Mouse (Mus musculus): ENCODE data around the gene Rcsd1.

The Rcsd1 gene

DNA sequence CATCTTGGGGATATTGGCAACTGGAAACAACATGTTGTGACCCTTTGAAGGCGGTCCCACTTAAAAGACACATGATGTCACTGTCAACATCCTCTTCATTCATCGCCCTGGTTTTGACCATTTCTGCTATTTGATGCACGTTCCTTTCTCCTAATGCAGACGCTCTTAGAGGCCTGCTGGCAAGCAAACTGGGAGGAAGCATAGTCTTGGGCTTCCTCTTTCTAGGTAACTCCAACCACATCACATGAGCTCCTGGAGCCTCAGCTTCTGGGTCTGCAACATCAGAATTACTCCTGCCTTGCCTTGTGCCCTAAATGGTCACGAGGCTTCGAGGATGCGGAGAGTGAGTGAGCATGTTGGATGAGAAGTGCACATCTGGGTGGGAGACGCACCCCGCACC lies 34.4 kb downstream of the Rcsd1 start:
- in situ Hi-C loops (cut with MboI; ENCODE audit: unreplicated experiment in 2 of 2), result no loop called here

DNA sequence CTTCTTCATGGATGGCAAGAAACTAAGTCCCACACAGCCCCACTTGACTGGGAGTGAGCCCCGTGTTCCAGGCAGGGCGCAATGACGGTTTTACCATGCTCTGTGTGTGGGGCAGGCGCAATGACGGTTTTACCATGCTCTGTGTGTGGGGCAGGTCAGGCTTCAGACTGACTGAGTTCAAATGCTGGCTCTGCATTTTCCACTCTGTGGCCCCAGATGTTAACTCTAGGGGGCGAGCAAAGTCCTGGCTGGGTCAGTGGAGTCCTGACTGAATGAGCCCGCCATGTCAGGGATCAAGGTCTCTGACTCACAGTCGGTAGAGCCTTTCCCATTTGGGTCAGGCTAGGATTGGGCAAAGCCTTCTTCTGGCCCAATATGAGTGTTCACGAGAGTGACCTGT lies 37.2 kb downstream of the Rcsd1 start:
- in situ Hi-C loops (cut with MboI; ENCODE audit: unreplicated experiment in 2 of 2), result no loop called here

DNA sequence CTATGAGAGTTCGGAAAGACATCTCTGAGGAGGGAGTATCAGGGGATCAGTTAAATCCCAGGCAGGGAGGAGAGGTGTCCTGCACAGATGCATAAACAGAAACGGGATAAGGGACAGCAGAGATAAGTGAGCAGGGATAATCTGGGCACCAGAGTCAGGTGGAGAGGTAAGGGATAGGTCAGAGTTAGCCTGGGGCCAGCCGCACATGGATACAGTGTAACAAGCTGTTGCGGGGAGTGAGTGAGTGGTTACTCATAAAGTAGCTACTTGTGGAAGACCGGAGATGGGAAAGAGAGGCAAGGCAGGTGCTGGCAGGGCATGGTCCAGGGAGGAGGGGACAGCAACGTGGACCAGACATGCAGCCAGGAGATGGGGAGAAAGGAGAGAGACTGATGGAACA lies 39.5 kb downstream of the Rcsd1 start:
- in situ Hi-C loops (cut with MboI; ENCODE audit: unreplicated experiment in 2 of 2), result no loop called here

DNA sequence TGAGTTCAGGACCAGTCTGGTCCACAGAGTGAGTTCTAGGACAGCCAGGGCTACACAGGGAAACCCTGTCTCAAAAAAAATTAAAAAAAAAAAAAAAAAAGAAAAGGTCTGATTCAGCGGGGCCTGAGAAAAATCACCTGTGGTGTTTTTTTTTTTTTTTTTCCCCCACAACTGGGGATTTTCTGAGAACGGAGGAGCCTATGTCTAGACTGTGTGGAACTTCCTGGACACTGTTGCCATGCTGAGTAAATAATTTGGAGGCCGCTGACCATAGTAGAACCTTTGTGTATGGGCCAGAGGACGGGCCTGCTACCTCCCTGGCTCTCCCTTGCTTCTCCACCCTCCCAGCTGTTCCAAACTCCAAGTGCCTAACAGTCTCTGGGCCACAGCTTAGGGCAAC lies 40.7 kb downstream of the Rcsd1 start:
- in situ Hi-C loops (cut with MboI; ENCODE audit: unreplicated experiment in 2 of 2), result loop anchor here in 1 of 2 experiments (10.0 kb wide), 1 partner anchor 486 kb away; no protein-coding TSS in a partner anchor

DNA sequence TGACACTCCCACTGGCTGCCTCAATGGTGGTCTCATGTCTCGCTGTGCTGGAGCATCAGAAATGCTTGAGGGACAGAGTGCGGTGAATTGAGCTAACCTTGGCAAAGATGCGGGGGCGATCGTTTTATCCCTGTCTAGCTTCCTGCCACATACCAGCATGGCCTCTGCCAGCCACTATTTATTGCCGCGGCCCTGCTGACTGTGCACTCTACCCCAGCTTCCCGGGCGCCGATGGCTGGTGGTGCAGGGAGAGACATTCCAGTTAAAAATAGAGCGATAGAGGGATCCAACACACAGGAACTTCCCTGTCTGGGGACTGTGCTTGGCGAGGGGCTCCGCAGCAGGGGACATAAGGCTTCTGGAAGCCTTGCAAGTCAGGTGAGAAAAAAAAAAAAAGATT lies 42.2 kb downstream of the Rcsd1 start:
- in situ Hi-C loops (cut with MboI; ENCODE audit: unreplicated experiment in 2 of 2), result loop anchor here in 1 of 2 experiments (10.0 kb wide), 1 partner anchor 487 kb away; no protein-coding TSS in a partner anchor

DNA sequence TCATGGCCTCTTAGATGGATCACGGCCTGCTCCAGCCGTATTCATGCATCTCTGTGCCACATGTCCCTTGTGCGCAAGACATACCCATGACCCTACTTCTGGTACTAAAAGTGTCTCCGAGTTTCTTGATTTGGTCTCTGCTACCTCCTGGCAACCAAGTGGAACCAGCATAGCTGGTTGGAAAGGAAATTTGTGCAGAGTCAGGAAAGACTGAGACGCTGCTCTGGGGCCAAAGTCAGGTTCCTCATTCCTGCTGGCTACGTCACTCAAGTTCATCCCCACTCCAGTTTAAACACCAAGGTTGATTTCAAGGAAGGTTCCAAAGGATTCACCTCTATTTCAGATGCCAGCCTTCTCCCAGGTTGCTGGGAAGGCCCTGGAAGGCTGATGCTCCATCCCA lies 42.6 kb downstream of the Rcsd1 start:
- in situ Hi-C loops (cut with MboI; ENCODE audit: unreplicated experiment in 2 of 2), result loop anchor here in 1 of 2 experiments (10.0 kb wide), 1 partner anchor 488 kb away; no protein-coding TSS in a partner anchor

DNA sequence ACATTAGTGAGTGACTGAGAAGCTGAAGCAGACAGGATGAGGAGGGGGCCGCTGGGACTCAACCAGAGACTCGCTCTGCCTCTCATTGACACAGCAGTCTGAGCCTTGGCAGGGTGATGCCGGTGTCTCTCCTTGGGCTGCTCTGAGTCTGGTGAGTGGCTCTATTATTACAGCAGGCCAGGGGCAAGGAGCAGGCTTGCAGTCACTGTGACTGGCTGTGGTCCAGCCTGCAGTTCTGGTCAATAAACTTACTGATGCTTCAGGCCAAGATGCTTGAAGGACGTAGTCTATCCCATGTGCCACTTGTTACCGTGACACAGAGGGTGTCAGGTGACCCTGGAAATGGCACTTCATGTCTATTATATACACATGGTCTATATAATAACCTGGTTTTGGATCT lies 43.8 kb downstream of the Rcsd1 start:
- in situ Hi-C loops (cut with MboI; ENCODE audit: unreplicated experiment in 2 of 2), result loop anchor here in 1 of 2 experiments (10.0 kb wide), 1 partner anchor 489 kb away; no protein-coding TSS in a partner anchor

DNA sequence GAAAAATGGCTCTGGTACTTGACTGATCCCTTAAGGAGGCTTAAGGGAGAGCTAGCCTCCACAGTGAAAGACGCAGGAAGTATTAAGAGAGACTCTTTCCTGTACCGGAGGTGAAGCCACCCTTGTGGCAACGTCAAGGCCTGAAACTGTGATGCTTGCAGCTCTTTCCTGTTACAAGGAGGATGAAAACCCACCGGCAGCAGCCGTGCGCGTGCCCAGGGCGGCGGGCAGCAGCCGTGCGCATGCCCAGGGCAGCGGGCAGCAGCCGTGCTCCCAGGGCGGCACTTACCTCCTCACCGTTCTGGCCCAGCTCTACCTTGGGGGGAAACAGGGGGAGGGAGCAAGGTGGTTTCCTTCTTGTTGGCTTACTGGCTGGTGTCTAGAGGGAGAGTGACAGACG lies 46.3 kb downstream of the Rcsd1 start:
- in situ Hi-C loops (cut with MboI; ENCODE audit: unreplicated experiment in 2 of 2), result loop anchor here (5.0 to 10.0 kb wide), 2 partner anchors 74 to 492 kb away; no protein-coding TSS in a partner anchor

DNA sequence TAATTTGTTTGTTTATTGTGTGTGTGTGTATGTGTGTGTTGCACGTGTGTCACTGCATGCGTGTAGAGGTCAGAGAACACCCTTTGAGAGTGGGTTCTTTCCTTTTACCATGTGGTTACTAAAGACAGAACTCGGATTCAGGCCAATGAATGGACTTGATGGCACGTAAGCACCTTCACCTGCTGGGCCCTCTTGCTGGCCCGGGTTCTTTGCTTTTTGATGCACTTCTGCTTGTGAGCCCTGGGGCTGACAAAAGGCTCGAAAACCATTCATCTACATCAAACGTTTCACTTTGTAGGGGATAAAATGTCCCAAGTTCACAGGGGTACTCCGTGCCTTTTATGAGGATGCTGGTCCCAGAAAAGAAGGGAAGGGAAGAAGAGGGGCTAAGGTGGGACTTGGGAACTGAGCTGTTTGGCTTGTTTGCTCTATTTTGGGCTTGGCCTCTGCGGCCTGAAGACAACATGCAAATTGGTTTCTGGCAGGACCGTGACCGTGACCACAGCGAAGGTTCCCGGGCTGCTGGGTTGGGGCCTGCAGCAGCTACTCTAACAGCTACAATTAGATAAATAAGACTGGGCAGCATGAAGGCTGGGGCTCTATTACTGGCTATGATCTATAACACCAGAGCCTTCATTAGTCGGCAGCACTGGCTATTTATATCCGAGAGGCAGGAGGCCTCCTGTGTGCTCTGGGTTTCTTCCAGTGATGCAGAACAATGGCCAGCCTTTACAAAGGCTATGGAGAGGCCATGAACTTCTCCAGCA lies 46.9 kb downstream of the Rcsd1 start:
- in situ Hi-C loops (cut with MboI; ENCODE audit: unreplicated experiment in 2 of 2), result loop anchor here (5.0 to 10.0 kb wide), 2 partner anchors 75 to 492 kb away; no protein-coding TSS in a partner anchor

DNA sequence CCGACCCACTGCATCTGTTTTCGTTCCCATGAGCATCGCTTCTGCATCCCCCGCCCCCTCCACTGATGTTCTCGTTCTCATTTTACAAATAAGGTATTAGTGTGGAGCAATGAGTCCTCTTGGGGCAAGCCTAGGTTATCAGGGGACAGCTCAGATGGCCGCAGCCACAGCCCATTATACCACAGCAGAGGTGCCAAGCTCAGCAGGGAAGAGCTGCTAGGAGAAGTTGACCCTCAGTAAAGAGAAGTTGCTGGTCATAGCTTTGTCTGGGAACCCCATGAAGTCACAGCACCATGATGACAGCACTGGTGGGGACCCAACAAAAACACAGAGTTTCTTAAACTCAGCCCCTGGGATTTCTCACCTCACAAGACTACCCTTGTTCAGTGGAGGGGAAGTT lies 47.8 kb downstream of the Rcsd1 start:
- in situ Hi-C loops (cut with MboI; ENCODE audit: unreplicated experiment in 2 of 2), result loop anchor here (5.0 to 10.0 kb wide), 2 partner anchors 76 to 493 kb away; no protein-coding TSS in a partner anchor

DNA sequence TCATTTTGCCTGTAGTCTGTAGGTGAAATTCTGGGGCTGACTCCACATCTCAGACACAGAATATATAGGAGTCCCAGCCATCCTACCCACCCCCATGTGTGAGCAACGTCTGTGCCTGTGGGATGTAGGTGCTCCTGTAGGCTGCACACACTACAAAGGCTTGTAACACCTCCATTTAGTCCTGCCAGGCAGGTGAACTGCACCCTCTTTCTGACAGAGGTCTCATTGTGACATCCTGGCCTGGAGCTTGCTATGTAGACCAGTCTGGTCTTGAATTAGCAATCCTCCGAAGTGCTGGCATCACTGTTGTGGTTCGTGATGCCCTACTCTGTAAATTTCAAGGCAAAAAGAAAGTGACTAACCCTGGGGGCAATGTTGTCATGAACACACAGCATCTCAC lies 48.4 kb downstream of the Rcsd1 start:
- in situ Hi-C loops (cut with MboI; ENCODE audit: unreplicated experiment in 2 of 2), result loop anchor here (5.0 to 10.0 kb wide), 2 partner anchors 76 to 494 kb away; no protein-coding TSS in a partner anchor

DNA sequence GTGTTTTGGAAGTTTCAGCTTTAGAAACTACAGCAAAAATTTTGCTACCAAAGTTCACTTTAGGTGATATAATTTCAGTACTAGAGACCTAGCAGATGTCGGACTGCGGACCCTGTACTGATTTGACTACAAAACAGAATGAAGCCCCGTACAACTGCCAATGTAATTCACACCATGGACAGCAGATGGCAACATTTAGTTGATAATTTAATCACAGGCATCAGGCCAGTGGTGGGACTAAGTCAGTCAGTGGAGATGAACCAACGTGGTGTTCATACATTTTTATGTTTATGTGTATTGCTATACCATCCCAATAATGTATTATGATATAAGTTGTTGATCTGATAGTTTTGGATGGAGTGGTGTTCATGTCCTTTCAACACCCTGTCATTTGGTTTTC lies 48.8 kb downstream of the Rcsd1 start:
- in situ Hi-C loops (cut with MboI; ENCODE audit: unreplicated experiment in 2 of 2), result loop anchor here (5.0 to 10.0 kb wide), 2 partner anchors 77 to 494 kb away; no protein-coding TSS in a partner anchor

DNA sequence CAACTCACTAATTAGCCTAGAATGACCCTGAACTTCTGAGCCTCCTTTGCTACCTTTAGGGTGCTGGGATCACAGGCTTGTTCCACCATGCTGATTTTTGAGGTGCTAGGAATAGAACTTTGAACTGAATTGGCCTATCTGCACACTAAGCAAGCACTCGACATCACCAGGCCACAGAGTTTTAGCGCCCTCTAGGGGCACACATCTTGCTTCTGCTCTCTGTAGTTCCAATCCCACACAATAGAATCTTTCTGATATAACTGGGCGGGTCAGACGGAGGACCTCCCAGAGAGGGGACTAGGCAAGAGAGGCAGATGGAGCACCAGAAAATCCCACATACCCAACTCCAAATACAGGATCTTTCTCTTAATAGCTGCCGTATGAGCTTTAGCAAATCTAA lies 51.0 kb downstream of the Rcsd1 start:
- in situ Hi-C loops (cut with MboI; ENCODE audit: unreplicated experiment in 2 of 2), result loop anchor here in 1 of 2 experiments (5.0 kb wide), 1 partner anchor 76 kb away; no protein-coding TSS in a partner anchor

DNA sequence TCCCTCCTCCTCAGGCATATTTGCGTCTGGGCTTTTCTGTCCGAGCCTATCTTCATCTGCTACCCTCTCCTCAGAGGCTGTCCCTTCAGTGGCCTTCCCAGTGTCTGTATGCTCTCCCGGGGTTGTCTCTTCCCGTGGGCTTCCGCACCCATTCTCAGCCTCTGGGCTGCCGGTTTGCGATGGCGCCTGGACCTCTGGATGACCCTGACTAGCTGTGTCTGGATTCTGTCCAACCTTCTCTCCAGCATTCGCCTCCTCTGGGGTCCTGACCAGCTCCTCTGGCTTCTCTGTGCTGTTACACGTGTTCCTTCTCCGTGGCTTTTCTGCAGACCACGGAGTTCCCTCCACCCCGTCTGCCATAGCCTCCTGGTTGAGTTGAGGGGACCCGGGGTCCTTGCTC lies 54.1 kb downstream of the Rcsd1 start:
- in situ Hi-C loops (cut with MboI; ENCODE audit: unreplicated experiment in 2 of 2), result loop anchor here in 1 of 2 experiments (5.0 kb wide), 1 partner anchor 73 kb away; no protein-coding TSS in a partner anchor

DNA sequence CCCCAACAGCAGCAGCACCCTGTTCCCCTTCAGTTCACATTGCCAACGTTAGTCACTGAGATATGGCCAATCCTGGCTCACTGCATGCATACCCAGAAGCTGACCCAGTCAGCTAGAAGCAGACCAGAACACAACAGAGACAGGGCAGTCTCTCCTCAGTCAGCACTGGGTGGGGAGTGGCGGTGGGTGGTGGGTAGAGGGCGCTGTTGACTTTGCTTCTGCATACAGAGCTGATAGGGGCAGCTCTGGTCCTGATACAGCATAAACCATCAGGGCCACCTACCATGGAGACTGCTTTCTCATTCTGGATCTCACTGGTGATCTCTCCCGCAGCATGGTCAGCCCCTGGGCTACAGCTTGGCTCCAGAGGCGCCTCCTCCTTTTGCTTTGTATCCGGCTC lies 54.5 kb downstream of the Rcsd1 start:
- in situ Hi-C loops (cut with MboI; ENCODE audit: unreplicated experiment in 2 of 2), result loop anchor here in 1 of 2 experiments (5.0 kb wide), 1 partner anchor 73 kb away; no protein-coding TSS in a partner anchor

DNA sequence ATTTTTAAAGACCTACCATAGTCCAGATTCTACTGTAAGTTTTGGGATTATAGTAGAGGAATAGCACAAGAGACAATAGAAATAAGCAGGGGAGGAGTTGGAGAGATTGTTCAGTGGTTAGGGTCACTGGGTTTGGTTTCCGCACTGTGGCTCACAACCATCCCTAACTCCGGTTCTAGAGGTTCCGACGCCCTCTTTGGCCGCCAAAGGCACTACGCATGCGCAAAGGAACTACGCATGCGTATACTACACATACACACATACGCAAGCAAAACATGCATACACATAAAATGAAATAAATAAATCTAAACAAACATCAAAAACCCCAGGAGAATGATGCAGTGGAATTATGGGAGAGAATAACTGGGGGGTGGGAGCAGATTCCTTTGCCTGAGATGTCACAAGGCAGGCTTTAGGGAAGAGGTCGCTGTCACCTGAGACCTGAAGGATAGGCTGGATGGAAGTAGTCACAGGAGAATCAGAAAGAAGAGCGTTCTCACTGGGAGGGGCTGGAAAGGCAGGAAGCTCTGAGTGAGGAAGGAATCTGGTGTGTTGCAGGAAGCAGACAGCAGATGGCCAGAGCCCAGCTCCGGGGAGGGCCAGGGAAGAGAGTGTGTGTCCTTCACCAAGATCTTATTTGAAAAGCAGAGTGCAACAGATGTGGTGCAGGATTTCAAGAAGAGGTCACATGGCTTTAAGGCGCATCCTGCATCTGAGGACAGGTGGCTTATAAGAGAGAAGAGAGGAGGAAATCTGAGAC lies 56.3 kb downstream of the Rcsd1 start:
- in situ Hi-C loops (cut with MboI; ENCODE audit: unreplicated experiment in 2 of 2), result no loop called here

DNA sequence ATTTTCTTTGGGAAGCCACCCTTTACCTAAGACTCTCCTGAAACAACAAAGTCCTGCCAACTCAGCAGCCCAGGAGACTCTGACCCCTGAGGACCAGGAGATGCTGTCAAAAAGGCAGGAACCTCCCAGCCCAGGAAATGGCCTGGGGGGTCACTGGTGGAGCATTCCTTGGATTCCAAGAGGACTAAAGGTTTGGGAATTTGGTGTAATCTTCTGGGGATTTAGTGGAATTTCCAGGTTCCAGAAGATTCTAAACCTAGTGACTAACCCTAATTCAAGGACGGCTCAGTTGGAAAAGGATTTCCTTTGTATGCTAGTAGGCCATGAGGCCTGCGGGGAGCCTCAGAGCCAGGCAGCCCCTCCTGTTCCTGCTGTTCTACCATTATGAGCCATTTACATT lies 57.0 kb downstream of the Rcsd1 start:
- in situ Hi-C loops (cut with MboI; ENCODE audit: unreplicated experiment in 2 of 2), result no loop called here

DNA sequence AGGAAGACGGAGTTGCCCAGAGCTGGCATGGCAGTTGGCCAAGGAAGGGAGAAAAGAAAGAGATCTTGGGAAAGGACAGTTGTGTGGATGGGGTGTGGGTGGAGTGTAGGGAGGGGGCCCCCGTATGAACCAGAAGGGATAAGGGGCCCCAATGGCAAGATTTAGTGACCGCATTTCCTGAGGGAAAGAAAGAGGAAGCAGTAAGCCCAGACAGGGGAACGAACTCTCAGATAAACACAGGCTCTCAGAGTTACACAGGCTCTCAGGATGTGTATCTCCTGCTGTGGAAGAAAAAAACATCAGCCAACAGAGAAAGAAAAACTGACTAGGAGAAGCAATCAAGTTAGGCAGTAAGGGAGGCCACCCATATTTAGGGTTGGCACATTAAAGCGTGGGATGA lies 58.4 kb downstream of the Rcsd1 start:
- in situ Hi-C loops (cut with MboI; ENCODE audit: unreplicated experiment in 2 of 2), result no loop called here

DNA sequence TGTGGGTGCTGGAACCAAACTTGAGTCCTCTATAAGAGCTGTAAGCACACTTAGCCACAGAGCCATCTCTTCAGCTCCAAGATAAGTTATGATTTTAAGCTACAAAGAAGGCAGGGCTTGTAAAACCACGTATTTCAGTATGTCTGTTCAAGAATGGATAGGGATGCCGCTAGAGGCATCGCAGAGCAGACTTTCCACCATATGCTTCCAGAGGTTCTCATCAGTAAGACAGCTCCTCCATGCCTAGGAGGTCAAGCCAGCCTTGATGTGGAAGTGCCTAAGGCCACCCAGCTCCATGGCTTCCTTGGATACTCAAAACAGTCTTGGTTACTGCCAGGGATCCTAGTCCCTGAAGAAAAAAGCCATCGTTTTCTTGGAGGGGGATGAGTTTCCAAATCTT lies 64.5 kb downstream of the Rcsd1 start:
- in situ Hi-C loops (cut with MboI; ENCODE audit: unreplicated experiment in 2 of 2), result no loop called here

DNA sequence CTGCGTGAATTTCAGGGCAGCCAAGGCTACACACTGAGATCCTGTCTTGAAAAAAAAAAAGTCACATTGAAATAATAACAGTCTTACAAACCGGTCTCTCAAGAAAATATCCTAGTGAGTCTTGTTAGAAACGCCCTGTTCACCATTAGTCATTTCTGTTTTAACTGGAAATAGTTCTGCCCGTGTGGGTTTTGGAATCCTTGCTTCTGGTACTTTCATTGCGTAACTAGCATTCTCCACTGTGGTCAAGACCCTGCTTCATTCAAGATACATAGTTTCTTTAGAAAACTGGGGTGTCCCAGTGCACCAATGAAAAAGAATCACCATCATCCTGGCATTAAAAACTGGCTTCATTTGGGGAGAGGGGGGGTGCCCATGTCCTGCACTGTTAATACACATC lies 65.8 kb downstream of the Rcsd1 start:
- in situ Hi-C loops (cut with MboI; ENCODE audit: unreplicated experiment in 2 of 2), result loop anchor here in 1 of 2 experiments (5.0 kb wide), 1 partner anchor 181 kb away; the partner anchor contains the start of genes Dcaf6 and Mpc2

DNA sequence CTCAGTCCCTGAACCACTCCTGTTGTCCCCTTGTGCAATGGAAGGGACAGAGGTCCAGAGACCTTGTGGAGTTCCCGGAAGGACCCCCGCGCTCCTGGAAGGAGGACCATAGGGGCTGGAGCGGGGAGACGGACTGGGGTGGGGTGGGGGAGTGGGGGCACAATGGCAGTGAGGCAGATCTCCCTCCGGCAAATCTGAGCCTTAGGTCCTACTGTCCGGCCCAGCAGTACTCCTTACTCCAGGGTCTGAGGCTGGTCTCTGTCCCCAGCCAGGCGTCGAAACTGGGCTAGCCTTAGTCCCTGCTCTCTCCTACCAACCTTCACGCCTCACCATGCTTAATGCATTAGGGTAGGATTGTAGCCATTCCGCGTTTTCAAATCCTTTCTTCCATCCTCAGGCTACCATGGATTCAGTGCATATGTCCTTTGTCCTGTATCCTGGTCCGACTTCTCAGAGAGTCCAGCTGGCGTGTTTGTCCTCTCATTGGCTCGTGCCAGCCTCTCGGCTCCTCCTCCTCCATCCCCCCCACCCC lies 66.7 kb downstream of the Rcsd1 start:
- in situ Hi-C loops (cut with MboI; ENCODE audit: unreplicated experiment in 2 of 2), result loop anchor here in 1 of 2 experiments (5.0 kb wide), 1 partner anchor 181 kb away; the partner anchor contains the start of genes Dcaf6 and Mpc2
